Mouse (Mus musculus) thymus, postnatal 10 days (tissue): ENCODE measurements at regions not wholly inside any gene's neighbourhood (a gene's known extent, or its start where the extent isn't known, plus 50 kb on each side); places are given as distances from the start of the nearest gene placed in this dataset.
"Not testable (repeated sequence)": the region's sequence is repeated elsewhere in the genome, so short reads cannot be mapped to it uniquely, and the experiment has no call there.

ENCODE experiments used
- DNase-seq, 2 experiments: peaks; one replicate each; pipeline ENCODE4 v3.0.0; 2021; ENCODE audit warnings: low spot score in 2 of 2

DNA sequence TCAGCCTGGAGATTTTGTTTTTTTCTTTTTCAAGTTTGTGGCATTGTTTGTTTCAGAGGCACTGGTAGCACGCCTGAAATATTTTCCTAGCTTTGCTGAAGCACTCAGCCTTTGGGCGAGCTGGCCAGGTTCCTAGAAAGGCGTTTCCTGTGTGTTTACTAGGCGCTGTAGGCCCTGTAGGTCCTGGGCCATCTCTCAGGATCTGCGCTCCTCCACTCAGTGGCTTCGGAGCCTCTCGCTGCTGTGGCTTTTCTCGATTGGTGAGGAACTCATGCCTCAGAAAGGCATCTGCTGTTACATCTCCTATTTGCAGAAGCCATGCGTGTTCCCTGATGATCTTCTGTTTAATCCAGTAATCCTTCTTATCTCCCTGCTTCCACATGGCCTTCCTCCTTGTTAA, 188.0 kb upstream of the Plcz1 start:
- DNase-seq = no peak

DNA sequence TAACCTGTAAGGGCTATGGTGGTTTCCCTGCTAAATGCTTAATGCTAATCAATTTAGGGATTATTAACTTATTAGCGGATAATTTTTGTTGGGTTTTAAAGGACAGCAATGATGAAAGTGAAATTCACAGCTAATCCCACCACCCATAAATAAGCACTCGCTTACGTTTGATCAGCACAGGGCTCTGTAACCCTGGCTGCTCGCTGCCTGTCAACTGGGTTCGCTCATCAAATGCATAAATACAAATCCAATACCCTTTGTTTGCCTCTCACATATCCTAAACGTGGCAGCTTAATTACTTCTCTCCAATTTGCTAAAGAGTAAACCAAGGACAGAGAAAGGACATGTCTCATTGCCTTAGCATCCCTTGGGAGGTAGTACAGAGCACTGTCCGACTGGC, 187.5 kb upstream of the Plcz1 start:
- DNase-seq = no peak

DNA sequence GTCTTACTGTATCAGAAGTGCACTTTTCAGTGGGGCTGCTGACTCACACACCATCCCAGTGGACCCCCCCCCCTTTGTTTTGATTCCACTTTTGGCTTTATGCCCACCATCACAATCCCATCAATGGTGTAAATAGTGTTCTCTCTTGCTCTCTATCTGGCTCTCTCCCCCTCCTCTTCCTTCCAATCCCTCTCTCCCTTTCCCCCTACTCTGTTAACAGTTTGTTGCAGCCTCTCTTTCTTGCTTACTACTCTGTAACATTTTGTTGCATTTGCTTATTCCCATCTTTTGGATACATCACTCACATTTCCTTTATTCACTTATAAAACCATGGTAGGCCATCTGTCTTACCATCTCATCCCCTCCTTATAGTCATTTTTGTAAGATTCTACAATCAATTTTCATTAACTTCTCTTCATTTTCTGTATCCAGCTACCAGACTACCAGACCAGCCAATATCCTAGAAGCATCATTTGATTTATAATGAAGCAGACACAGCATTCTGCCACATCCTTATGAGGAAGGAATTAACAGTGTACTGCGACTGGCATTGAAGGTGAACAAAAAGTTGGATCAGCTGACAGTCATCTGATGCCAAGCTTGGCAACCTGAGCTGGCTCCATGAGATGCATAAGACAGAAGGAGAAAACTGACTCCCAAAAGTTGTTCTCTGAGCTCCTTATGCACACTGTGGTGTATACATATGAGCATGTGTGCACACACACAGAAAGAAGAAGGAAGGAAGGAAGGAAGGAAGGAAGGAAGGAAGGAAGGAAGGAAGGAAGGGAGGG, 181.5 kb upstream of the Plcz1 start:
- no peak for DNase-seq

DNA sequence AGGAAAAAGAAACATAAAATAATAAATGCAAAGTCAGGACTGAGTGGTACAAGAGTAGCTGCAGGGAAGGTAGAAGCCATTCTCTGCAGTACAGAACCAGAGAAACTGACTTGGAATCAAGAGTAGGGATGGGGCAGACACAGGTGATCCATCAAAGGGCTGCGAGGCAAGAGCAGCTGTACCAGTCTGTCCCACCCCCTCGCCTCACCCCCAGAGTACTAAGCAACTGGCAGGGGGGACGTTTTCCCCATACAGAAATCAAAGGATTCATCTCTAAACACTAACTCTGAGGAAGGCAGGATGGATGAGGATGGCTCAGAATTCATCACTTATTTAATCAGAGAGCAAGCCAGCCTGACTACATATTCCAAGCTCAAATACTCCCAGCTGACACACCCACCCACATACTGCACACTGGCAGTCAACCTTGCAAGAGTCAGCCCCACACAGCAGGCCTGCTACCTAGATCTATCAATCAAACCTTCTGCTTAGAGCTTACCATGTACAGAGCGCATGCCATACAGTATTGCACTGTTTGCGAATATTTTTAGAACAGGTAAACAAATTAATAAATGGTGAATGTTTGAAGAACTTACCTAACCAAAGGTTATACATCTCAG, 180.5 kb upstream of the Plcz1 start:
- DNase-seq = no peak

DNA sequence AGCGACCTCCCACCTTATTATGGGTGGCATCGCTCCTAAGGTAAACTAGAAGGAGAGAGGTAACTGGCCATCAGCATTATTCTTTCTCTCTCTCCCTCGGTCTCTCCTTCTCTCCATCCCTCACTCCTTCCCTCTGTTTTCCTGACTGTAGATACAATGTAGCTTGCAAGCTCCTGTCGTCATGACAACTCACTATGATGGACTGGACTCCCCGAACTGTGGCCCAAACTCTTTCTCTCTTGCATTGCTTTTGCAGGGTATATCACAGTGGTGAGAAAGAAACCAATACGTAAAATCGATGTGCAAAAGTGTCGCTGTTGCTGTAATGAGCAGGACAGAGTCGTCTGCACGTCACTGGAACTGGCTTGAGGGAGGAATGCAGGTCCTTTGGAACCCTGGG, 177.5 kb upstream of the Plcz1 start:
- no peak for DNase-seq

DNA sequence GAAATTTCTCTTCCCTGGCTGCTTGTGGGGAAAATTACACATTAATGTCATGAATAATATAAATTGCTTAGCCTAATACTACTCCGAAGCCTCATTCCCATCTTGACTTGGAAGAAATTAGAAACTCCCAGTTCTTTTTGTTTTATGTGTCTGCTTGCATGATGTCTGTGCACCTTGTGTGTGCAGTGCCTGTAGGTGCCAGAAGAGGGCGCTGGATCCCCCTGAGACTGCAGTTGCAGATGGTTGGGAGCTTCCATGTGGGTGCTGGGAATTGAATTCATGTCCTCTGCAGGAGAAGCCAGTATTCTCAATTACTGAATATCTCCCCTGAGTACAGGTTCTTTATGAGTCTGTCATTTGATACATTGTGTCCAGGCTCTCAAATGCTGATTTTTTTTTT, 171.1 kb upstream of the Plcz1 start:
- DNase-seq = no peak

DNA sequence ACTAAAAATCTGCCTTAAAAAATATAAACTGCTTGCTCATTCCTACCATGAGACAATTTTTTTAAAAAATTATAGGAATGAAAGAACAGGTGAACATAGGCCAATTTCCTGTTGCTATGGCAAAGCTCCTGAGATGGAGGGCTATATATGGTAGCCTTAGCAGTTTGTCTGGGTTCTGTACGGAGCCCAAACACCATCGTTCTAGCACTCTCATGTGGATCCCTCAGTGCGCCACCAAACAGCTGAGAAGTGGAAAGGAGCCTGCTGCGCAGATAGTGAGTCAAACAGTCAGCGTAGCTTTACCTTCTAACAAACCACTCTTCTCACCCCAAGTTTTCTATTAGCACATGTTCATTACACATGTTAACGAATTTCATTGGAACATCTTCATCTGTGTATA, 168.9 kb upstream of the Plcz1 start:
- DNase-seq = no peak

DNA sequence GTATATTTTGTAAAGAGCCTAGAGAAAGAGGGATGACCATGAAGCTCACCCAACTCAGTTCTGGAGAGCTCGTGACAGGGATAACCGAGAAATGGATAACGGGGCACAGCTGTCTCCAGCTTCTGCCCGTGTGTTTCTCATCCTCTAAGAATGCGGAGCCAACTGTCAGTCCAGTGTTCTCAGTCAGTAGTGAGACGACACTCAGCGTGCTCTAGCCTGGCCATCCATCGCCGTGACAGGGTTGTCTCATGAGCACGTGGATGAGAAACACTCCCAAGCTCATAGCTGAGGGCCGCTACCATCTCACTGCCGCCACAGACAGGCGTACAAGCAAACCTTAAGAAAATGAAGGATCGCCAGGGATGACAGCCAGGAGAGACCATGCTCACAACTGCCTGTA, 167.8 kb upstream of the Plcz1 start:
- DNase-seq = no peak

DNA sequence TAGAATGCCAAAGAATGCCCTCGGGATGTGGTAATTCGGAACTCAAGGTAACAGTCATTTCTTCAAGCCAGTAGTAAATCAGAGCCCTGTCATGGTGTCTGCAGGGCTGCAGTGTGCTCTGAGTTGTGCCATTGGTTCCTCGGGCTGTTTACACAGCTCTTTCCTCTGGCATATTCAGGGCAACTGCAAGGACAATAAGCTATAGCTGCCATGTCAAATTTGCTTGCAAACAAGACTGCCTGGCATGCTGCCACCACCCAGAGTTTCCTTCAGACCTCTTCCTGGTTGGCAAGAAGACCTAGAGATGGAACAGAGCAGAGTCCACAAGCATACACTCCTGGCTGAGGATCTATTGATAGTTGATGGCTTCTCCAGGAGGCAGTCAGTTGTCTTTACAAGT, 167.1 kb upstream of the Plcz1 start:
- DNase-seq = no peak

DNA sequence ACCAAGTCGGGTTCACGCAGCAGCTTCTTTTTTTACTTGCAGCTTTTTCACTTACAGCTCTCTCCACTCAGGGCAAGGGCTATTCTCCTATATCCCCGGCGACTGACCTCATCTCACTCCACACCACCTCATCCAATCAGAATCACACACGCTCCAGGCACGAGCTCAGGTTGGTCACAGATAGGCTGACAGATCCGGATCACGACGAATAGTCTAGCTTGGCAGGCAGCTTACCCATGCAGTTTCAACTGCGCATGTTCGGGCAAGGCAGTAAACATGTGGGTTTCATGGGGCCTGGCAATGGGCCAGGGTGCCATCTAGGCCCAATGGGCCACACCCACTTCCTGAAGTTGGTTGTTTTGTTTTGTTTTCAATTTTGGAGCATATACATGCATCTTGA, 165.4 kb upstream of the Plcz1 start:
- DNase-seq = not testable (repeated sequence)

DNA sequence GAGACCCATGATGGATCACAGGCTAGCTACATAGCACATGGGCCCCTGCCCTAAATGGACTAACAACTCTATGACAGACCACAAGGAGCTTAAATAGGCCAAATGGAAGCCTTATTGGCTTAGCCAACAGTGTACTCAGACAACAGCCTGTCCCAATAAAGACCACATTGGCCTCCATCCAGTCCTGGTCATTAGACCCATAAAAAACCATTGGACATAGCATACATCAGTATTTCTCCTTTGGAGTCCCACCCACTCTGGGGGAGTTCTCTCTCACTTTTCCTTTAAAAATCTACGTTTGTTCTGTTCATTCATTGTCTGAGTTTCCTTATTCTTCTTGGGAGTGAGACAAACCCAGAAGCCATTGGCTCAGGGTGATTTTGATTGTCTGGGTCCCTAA, 160.1 kb upstream of the Plcz1 start:
- DNase-seq = no peak

DNA sequence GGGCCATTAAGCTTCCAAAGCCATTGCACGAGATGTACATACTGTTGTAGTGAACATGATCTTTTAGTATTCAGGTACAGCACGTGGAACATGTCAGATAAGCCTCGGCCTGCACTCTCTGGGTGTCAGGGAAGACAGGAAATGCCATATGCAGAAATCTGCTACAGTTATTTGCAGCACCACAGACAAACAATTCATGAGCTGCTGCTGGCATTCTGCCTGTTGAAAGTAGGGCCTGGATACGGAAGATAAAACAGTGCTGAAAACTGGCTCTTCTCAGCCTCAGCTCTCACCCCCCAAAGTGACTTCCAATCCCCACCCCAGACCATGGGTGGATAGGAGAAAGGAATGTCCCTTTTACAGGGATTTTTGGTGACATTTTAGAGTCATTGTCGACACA, 159.1 kb upstream of the Plcz1 start:
- no peak for DNase-seq

DNA sequence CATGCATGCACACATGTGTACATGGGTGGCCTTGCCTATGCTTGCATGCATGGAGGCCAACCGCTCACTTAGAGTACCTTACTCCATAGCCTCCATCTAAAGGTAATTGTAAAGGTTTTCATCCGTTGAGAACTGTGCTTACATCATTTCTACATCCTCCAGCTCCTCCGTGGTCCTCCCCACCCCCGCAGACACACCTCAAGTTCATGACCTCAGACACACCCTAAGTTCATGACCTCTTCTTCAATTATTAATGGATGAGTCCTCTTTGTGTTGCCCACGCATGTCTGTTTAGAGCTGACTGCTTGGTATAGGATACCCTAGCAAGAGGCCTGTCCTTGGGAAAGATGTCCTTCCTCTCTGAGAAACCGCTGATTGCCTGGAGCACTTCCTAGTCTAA, 156.8 kb upstream of the Plcz1 start:
- DNase-seq = no peak

DNA sequence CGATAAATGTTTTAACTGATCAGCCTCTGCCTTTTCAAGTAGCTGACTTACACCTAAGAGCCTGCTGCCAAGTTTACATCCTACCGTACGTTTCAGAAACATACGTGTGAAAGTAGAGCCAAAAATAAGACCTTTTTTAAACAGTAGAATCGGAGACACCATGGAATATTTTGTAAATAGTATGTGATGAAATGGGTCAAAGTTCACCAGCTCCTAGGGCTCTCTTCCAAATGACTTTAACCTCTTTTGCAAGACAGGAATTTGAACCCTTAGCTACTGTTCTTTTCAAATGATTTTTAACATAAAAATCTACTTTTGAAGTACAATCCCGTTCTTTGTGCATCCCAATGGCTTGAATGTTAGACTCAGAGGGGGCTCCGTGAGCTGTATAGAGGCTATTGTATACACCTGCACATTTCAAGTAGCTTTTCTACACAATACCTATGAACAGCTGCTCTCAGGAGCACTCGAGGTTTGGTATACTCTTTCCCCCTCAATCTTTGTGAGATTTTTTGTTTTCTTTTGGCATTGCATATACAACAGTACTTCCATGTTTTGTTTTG, 155.9 kb upstream of the Plcz1 start:
- DNase-seq = no peak

DNA sequence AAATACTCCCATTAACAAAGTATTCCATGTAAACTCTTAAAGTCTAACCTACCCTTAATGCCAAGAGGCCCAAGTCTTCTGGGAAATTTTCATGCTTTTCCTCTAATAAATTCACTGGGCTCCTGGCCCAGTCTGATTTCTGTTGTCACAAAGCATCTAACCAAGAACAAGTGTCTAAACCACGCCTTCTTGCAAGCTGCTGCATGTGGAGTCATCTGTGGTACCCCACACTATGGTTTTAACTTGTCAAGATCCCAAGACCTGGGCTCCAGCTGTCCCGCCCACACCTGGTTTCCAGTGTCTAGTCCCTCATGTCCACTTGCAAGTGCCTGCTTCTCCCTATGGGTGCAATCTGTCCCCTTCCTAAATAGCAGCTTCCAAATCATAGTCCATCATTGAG, 153.0 kb upstream of the Plcz1 start:
- no peak for DNase-seq

DNA sequence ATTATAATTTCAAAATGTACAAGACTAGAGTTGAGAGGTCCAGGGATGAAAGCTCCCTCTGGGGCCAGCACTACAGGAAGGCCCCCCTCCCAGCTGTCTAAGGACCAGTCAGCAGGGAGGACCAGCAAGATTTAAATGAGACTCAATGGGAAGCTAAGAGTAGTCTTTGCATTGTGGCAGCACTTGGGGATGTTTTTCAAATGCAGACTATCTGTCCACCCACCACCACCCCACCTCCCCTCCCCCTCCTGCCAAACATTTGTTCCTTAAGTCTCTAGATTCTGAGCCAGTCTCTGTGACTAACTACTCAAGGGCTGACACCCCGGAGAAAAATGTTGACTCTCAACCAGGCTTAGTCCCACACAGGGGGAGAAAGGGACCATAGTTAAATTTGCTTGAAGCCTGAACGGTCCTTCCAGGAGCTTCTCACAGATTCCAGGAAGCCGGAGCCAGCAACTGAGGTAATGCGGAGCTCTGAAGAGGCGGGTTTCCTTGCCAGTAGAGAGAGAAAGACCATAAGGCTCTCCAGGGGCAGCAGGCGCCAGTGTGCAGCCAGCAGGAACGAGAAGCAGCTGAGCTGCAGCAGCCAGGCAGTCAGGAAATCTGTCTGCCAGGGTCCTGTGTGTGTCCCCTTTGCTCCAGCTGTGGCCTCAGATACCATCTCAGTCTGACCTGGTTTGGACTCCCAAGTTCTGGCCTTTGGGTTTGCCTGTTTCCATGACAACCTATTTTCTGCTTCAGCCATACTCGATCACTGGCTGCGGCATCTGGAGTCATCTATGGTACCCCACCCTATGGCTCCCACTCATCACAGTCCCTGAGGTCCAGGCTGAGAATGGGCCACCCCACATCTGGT, 152.1 kb upstream of the Plcz1 start:
- DNase-seq = no peak

DNA sequence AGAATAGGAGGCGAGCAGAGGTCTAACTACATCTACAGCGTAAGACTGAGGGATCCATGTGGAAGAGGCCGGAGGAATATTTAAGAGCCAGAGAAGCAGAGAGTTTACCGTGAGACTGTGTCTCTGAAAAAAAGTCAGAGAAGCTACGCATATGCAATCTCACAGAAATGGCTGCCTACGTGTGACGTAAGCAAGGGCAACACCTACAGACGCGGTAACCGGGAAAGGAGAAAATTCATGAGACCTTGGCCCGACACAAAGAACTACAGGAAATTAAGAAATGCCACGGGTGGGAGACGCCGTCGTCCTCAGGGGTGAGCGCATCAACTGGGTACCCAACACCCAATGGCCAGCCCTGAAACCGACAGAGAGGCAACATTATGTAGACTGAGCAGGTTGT, 151.3 kb upstream of the Plcz1 start:
- DNase-seq = no peak

DNA sequence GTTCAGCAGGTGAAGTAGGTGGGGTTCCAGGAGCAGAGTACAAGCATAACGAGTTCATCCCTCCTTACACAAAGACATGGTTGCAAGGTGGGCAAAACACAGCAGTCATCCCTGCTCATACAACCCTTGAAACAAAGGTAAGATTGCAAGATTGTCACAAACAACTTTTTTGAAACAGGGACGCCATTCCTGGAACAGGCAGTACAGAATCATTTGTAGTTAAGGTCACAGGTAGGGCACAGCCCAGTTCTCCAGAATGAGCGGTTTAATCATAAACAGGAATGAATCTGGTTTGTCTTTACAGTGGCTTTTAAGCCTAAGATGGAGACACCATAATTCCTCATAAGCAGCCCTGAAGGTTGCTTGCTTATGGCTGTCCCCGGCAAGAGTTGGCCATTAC, 150.1 kb upstream of the Plcz1 start:
- no peak for DNase-seq

DNA sequence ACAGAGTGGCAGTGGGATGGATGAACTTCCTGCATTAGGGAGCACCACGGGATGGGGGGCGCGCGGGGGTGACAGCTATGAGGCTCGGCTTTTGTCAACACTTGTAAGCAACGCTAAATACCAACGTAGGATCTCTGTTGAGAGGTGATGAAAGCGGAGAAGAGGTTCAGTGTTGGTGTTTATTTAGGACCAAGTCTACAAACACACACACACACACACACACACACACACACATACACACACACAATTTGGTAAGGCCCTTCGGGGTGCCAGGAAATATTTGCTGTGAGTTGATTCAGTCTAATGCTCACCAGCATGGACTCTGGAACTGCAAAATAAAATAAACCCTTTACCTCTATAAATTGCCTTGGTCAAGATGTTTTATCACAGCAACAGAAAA, 148.3 kb upstream of the Plcz1 start:
- no peak for DNase-seq

DNA sequence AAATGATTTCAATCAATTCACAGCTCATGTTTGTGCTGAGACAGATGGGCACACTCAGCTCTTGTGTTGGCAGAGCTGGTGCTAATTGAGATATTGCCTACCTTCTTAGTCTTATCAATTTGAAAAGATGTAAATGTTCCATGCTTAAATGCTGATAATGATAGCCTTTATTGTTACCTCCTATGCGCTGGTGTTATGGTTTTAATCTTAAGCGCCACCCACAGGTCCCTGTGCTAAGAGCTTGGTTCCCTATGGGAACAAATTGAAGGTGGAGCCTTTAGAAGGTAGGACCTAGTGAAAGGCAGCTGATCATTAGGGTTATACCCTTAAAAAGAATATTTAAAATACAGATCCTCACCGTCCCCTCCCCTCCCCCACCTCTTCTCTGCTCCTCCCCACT, 146.5 kb upstream of the Plcz1 start:
- DNase-seq = no peak

DNA sequence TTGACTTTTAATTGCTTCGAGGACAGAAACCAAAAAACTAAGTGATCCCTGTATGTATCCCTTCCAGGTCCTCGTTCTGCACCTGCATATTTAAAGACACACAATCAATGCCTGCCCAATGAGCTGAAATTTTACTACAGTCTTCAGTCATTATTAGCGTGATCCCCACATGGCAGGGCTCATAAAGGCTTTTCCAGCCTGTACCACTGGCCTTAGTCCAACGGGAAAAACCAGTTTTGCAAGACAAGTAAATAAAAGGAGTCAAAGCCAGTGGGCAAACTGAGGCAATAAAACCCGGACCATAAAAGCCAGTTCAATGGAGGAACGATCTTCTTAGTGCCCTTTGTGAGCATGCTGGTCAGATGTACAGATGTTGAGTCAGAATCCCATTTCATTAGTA, 145.8 kb upstream of the Plcz1 start:
- no peak for DNase-seq

DNA sequence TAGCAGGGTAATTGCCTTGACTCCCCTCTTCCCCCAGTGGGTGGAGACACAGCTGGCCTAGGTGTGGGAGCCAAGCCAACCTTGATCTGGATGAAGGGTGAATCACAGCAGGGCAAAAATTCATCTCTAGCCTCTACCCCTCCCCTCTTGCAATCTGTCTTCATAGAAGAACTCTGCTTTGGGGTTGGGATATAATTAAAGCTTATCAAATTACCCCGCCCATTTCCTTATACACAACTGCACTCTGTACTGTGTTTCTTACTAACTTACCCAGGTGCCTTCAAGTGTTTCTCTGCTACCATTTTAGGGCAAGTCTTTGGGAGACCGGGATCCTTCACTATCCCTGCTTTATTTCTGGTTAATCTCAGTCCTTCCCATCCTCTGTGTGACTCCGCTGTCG, 138.7 kb upstream of the Plcz1 start:
- no peak for DNase-seq
